Mouse (Mus musculus): ENCODE measurements around the gene Hecw2.

GRCm38 (mm10) chr1:53906175-53906574, 288.8 kb downstream of the Hecw2 start:
- no peak for TF ChIP-seq CTCF (IDR thresholded peaks at IDR 0.05)
- TF ChIP-seq EP300 (IDR thresholded peaks at IDR 0.05; ENCODE audit: insufficient read depth, low read depth, low read length): no peak
- TF ChIP-seq POLR2A (IDR thresholded peaks at IDR 0.05; ENCODE audit: insufficient read depth, low read depth, low read length): no peak
